Mouse (Mus musculus): ENCODE results near the gene Armc3. TPM values are rescaled to one million over a fixed set of nuclear protein-coding genes. Genes with fewer than 3 reads are reported as not detected.

Gene Armc3
- polyA plus RNA-seq, 1 experiment from 2014 or later, result 0.08 TPM

- no peak overlapping the region for H3K4me3 ChIP-seq
- no peaks in the 10 kb centered on the region for H3K9me3 ChIP-seq (replicated peaks)
- WGBS, result 52% methylated on average over 10 of the region's 10 CpGs
- no peak for DNase-seq (ENCODE audit: low spot score)
- peaks cover 9% of the 10 kb centered on the region for H3K4me1 ChIP-seq
- H3K27me3 ChIP-seq (ENCODE audit: low read depth, poor library complexity, severe bottlenecking), result peaks cover 14% of the 10 kb centered on the region
- H3K36me3 ChIP-seq, result no peaks in the 10 kb centered on the region
- peak overlapping the region; percentile 0; the same call in 1 of the 2 replicates for H3K27ac ChIP-seq
Measured at GRCm38 (mm10) chr2:19343901-19344635, 145.0 kb downstream of the Armc3 start.

GRCm38 (mm10) chr2:19344636-19345413 lies 145.7 kb downstream of the Armc3 start:
- Histone ChIP-seq H3K4me1 (peaks cover 9% of the 10 kb centered on the region), H3K27ac (peak overlapping the region; percentile 0; the same call in 1 of the 2 replicates), H3K36me3 (no peaks in the 10 kb centered on the region), H3K4me3 (no peak overlapping the region), H3K9me3 (replicated peaks) (no peaks in the 10 kb centered on the region), H3K27me3 (ENCODE audit: low read depth, poor library complexity, severe bottlenecking) (peaks cover 14% of the 10 kb centered on the region)
- DNase-seq (ENCODE audit: low spot score), result peak; percentile 86
- WGBS, result 30% methylated on average over 19 of the region's 20 CpGs

DNA sequence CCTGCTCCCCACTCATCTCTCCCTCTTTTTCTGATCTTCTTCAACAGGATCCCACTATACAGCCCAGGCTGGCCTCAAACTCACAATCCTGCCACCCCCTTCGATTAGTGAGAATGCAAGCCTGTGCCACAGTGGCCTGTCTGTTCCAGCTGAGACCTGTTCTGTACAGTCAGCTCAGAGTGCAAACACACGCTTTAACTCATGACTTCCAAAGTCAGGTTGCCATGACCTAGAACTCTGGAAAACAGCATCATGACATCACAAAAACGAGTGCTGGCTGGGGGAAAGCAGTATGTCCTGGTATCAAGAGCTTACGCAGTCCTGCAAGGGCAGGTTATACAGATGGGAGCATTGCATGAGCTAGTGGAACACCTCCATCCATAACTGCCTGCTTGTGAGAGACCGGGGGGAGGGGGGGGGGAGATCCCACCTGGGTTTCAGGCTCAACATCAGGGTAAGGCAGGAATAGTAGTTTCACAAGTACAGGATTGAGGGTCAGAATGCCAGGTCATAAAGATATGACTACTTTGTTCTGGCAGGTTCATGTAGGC lies 146.4 kb downstream of the Armc3 start:
- Histone ChIP-seq H3K4me1 (peaks cover 9% of the 10 kb centered on the region), H3K27me3 (ENCODE audit: low read depth, poor library complexity, severe bottlenecking) (peaks cover 14% of the 10 kb centered on the region), H3K4me3 (no peak overlapping the region), H3K27ac (no peak overlapping the region), H3K36me3 (no peaks in the 10 kb centered on the region), H3K9me3 (replicated peaks) (no peaks in the 10 kb centered on the region)
- DNase-seq (ENCODE audit: low spot score), result no peak
- WGBS, result 81% methylated on average over 5 of the region's 5 CpGs

DNA sequence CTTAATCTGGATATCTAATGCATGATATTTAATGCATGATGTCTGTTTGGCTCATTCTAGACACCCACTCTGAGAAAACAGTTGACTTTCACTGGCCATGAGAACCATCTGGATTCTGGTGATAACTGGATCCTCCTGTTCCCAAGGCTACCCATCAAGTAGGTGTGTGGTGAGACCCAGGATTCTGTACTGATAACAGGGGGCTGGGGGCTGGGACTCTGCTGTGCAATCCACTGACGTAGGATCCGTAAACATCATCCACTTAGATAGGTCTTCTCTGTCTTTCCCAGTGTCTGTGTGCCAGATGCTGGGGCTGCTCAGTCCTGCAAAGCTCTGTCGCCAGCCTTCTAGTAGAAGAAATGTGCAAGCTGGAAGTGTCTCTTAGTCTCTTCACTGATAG lies 149.4 kb downstream of the Armc3 start:
- no peaks in the 10 kb centered on the region for H3K36me3 ChIP-seq
- peaks cover 9% of the 10 kb centered on the region for H3K4me1 ChIP-seq
- no peak overlapping the region for H3K4me3 ChIP-seq
- H3K27ac ChIP-seq, result no peak overlapping the region
- 59% methylated on average over 3 of the region's 3 CpGs for whole genome bisulfite sequencing
- H3K9me3 ChIP-seq (replicated peaks), result no peaks in the 10 kb centered on the region
- H3K27me3 ChIP-seq (ENCODE audit: low read depth, poor library complexity, severe bottlenecking), result peaks cover 14% of the 10 kb centered on the region
- DNase-seq (ENCODE audit: low spot score), result no peak

DNA sequence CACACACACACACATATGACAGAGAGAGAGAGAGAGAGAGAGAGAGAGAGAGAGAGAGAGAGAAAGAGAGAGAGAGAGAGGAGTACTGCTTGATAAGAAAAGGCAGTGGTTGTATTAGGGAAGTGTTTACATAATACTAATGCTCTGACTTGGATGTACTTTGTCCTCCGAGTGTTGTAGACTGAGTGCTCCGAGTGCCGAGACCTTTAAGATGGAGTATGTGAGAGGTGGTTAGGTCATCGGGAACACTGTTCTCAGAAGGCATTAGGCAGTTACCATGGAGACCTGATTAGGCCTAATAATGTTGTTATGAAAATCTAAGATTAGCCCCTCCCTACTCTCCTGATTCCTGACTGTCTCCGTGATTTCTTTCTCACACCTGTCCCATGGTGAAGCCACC lies 151.1 kb downstream of the Armc3 start:
- 84% methylated on average over 5 of the region's 5 CpGs for WGBS
- DNase-seq (ENCODE audit: low spot score), result no peak
- H3K27ac ChIP-seq, result no peak overlapping the region

GRCm38 (mm10) chr2:19351615-19352253 lies 152.6 kb downstream of the Armc3 start:
- H3K27me3 ChIP-seq (ENCODE audit: low read depth, poor library complexity, severe bottlenecking), result no peaks in the 10 kb centered on the region
- WGBS, result 91% methylated on average over 1 of the region's 1 CpGs

More for the DNA sequence above, 151.1 kb downstream of the Armc3 start:
- Histone ChIP-seq H3K36me3 (no peaks in the 10 kb centered on the region), H3K9me3 (replicated peaks) (no peaks in the 10 kb centered on the region), H3K4me3 (no peak overlapping the region), H3K27me3 (ENCODE audit: low read depth, poor library complexity, severe bottlenecking) (peaks cover 12% of the 10 kb centered on the region), H3K4me1 (no peaks in the 10 kb centered on the region)

GRCm38 (mm10) chr2:19353158-19353557 lies 154.1 kb downstream of the Armc3 start:
- no peaks in the 10 kb centered on the region for H3K4me1 ChIP-seq
- no peaks in the 10 kb centered on the region for H3K27me3 ChIP-seq (ENCODE audit: low read depth, poor library complexity, severe bottlenecking)
- H3K4me3 ChIP-seq, result no peak overlapping the region
- DNase-seq (ENCODE audit: low spot score), result no peak
- H3K36me3 ChIP-seq, result no peaks in the 10 kb centered on the region
- no peaks in the 10 kb centered on the region for H3K9me3 ChIP-seq (replicated peaks)
- WGBS, result 92% methylated on average over 2 of the region's 2 CpGs
- H3K27ac ChIP-seq, result no peak overlapping the region

More at GRCm38 (mm10) chr2:19351615-19352253, 152.6 kb downstream of the Armc3 start:
- Histone ChIP-seq H3K4me3 (no peak overlapping the region), H3K36me3 (no peaks in the 10 kb centered on the region), H3K9me3 (replicated peaks) (no peaks in the 10 kb centered on the region), H3K27ac (no peak overlapping the region), H3K4me1 (no peaks in the 10 kb centered on the region)
- DNase-seq (ENCODE audit: low spot score), result no peak

Other genes with a start within 250 kb of the Armc3 start
- 5.6 and 6.7 TPM in 2 replicates for gene Pip4k2a, start 201.2 kb upstream of the Armc3 start, polyA plus RNA-seq (2016; fragmentation: Nextera tagmentation; extraction: Ambion mirVana)
- gene 4930426L09Rik, start 201.0 kb upstream of the Armc3 start, polyA plus RNA-seq (2016; fragmentation: Nextera tagmentation; extraction: Ambion mirVana), result 0.20 and 0.25 TPM in 2 replicates
- 19.8 and 21.8 TPM in 2 replicates for gene Msrb2, start 172.1 kb downstream of the Armc3 start, polyA plus RNA-seq (2016; fragmentation: Nextera tagmentation; extraction: Ambion mirVana)
- gene Ptf1a, start 246.4 kb downstream of the Armc3 start, polyA plus RNA-seq (2016; fragmentation: Nextera tagmentation; extraction: Ambion mirVana), result not detected in 2 replicates

Data from limb, embryonic 10.5 days (tissue).